Mouse (Mus musculus): ENCODE data around the gene Ptprr.

DNA sequence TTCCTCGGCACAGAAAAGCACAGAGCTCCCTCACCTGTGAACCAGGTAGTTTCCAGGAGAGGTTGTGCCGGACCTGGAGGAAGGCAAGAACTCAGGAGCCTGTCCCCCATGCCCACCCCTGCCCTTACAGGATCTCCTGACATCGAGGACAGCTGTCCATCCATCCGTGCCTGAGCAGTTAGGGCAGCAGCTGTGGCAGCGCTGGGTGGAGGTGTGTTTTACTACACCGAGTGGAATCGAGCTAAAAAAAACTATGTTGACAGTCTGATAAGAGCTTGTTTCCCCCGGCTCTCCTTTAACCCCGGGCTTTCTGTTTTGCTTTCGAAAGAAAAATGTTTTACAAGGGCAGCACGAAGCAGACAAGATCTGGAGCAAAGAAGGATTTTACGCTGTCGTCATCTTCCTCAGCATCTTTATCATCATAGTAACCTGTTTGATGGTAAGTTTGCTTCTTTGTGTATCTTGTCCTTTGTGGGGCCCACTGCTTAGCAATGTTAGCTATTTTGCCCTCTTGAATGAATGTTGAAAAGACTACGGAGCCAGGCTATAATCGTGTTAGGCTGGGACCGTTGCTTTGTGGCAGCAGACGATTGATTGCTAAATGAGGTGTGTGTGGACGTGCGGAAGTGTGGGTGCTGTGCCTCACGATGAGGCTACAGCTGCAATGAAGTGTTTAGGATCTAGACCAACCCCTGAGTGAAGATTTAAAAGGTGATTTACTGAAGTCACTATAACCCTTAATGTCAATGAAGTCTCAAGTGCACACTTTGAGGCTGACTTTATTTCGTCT lies 159.6 kb downstream of the Ptprr start:
- TF ChIP-seq CTCF (IDR thresholded peaks at IDR 0.05; ENCODE audit: extremely low read depth, insufficient read depth, low read length): no peak
- no peak for TF ChIP-seq POLR2A (IDR thresholded peaks at IDR 0.05; ENCODE audit: extremely low read depth, insufficient read depth, low read length)

Data from cortical plate, adult 2 months (tissue).